Mouse (Mus musculus) kidney, adult 2 months (tissue): ENCODE measurements around the gene Bbc3.

Experiments
- CTCF ChIP-seq: fragments of 200-500 bp; conservative IDR thresholded peaks from 2 replicates; pipeline ENCODE4 v1.5.1; 2011; ENCODE audit warnings: low read depth, mild to moderate bottlenecking, control low read depth, low read length, moderate library complexity, mixed read lengths; ENCODE audit not compliant: insufficient read depth, insufficient read length
- POLR2A ChIP-seq: fragments of 200-500 bp; IDR thresholded peaks from one replicate; pipeline ENCODE4 v1.6.1; 2011; ENCODE audit warnings: low read depth, low read length, control low read depth

DNA sequence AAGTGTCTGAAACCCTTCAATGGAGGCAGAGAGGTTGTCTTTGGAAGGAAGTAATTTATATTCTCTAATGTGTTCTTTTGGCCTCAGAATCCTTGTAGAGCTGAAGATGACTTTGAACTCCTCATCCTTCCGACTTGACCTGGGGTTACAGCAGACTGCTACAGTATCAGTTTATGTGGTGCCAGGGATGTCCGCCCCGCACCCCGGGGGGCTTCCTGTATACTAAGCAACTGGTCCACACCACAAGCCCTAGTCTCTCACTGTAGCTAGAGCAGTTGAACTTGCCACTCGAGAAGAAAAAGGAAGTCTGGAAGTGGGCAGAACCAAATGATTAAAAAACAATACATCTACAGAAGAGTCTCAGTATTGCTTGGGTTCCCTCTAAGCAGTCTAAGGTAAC lies 44.4 kb upstream of the Bbc3 start:
- TF ChIP-seq CTCF, result no peak
- no peak for TF ChIP-seq POLR2A
